Mouse (Mus musculus) mouse trophoblast stem cell (cell line): ENCODE measurements around the gene Pxt1.
"Not testable (repeated sequence)": the region's sequence is repeated elsewhere in the genome, so short reads cannot be mapped to it uniquely, and the experiment has no call there.

Source experiments
- in situ Hi-C, 2 experiments: fragments of 300-500 bp; cut with MseI, MboI; formaldehyde crosslinking; loops; 2 replicates in 1 of 2; 3 replicates in 1 of 2; pipeline ENCODE4 v1.15.1; 2025

Gene Pxt1

DNA sequence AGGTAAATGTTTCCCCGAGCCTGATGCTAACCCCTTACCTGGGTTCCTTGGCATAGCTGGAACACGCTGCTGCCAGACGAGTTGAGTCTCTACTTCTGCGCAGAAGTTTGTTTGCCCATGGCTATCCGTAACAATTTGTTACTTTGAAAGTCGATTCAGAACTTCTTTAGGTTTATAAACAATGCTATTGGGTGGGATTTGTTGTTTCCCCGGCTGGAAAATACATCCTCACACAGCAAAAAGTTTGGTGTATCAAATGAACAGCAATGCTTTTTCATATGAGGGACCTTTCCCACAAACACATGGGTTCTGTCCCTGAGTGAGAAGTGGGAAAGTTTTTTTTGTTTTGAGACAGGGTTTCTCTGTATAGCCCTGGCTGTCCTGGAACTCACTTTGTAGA, at the start of gene Pxt1:
Pxt1 (minus strand) TSS at position 101 of the 400 bp plus-strand sequence.
- in situ Hi-C loops: no loop called here

DNA sequence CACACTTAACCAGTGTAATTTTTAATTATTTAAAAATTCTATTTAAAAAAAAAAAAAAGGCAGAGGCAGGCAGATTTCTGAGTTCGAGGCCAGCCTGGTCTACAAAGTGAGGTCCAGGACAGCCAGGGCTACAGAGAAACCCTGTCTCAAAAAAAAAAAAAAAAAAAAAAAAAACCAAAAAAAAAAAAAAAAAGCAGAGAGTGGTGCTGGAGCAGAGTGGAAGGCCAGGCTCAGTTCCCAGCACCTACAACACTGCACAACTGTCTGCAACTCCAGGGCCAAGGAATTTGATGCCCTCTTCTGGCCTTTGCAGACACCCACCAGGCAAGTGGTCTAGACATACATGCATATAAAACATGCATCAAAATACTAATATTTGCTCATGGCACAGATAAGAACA, 49.4 kb upstream of the Pxt1 start:
- in situ Hi-C loops: not testable (repeated sequence)

DNA sequence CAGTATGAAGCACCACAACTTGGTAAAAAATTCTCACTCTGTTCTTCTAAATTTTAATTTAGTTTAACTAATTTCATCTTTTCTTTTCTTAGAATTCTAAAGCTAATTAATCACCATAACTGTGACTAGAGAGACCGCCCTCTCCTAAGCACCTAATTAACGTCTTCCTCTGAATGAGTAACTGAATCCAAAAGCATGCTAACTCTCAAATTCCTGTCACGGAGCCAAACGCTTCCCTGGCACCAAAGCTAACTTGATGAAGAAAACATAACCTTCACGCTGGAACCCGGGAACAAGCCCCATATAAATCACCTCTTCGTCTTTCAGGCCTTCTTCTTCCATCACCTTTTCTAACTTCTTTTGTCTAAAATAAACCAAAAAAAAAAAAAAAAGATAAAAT, 48.5 kb upstream of the Pxt1 start:
- in situ Hi-C loops: no loop called here

DNA sequence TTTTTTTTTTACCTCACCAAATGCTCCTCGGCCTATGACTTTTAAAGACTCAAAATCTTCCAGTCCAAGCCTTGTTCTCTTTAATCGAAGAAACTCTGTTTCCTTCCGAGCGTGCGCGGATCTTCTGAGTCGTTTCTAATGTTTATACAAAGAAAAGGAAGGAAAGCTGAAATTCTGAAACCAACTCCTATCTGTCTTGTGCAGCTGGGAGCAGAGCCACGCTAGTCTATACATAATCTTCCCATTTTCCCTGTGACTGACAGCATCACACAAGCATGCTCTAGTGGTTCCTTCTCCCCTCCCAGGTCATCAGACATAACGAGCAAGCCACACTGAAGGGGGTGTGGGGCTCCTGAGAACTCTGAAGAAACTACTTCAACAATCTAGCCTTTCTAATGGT, 47.6 kb upstream of the Pxt1 start:
- in situ Hi-C loops: no loop called here

DNA sequence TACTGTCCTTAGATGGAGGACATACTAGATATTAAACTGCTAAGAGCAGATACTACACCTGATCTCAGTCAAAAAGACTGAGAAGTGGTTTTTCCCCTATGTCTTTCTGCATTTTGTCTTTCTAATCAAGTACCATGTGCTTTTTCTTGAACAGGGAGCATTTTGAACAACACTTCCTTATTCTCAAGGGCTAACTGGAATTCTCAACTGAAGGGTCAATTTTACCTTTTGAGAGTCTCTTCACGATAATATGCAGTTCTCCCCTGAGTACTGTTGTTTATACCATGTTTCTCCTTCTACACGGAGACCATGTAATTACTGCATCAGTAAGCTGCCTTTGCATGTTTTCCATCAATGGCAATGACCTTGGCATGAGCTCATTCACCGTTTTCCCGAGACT, 46.4 kb upstream of the Pxt1 start:
- in situ Hi-C loops: no loop called here

DNA sequence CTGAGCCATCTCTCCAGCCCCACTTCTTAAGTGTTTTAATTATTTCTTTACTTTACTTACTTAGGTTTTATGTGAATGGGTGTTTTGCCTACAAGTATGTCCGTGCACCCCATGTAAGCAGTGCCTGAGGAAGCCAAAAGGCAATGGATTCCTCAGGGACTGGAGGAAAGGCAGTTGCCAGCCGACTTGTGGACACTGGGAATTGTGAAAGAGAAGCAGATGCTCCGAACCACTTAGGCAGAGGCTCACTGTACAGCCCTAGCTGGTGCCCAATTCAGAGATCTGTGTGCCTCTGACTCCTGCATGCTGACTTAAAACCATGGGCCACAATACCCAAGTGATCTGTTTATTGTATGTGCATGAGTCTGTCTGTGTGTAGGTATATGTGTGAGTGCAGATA, 45.4 kb upstream of the Pxt1 start:
- in situ Hi-C loops: no loop called here

DNA sequence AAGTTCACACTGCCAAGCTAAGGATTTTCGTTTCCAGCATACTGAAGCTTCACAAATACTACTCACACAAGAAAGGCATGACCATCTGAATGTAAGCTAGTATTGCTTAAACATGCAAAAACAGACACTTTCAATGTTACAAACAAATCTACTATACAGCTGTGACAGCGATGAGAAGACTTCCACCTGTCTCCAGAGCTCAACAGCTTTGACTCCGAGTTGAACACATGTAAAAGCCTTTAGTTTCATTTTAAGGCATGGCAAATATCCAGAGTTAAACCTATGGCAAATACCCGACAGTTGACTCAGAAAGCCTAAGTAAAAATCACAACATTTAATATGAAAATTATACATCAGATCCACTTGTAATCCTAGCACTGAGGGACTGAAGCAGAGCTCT, 44.7 kb upstream of the Pxt1 start:
- in situ Hi-C loops: no loop called here

DNA sequence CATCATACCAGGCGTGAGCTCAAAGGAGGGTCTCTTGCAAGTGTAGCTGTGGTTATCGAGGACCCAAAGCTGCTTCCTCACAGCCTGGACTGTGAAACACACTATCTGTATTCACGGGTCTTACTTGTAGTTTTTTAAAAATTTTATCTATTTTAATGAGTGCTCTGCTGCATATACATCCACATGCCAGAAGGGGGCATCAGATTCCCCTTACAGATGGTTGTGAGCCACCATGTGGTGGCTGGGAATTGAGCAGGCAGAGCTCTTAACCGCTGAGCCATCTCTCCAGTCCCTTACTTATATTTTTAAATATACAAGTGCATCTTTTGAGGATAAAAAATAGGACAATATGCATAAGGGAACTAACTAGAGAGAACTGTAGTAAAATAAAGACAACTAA, 44.1 kb upstream of the Pxt1 start:
- in situ Hi-C loops: no loop called here

DNA sequence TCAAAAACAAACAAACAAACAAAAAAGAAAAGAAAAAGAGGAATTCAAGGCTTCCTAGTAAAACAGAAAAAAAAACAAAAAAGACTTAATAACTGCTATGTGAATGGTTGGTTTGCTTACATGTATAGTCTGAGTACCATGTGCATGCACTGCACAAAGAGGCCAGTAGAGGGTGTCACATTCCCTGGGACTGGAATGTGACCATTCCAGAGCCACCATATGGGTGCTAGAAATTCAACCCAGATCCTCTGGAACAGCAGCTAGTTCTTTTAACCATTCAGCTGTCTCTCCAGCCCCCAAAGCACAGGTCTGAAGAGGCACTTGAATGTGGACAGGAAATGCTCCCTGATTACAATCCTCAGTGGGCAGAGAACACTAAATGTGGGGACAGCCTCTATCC, 43.2 kb upstream of the Pxt1 start:
- in situ Hi-C loops: no loop called here

DNA sequence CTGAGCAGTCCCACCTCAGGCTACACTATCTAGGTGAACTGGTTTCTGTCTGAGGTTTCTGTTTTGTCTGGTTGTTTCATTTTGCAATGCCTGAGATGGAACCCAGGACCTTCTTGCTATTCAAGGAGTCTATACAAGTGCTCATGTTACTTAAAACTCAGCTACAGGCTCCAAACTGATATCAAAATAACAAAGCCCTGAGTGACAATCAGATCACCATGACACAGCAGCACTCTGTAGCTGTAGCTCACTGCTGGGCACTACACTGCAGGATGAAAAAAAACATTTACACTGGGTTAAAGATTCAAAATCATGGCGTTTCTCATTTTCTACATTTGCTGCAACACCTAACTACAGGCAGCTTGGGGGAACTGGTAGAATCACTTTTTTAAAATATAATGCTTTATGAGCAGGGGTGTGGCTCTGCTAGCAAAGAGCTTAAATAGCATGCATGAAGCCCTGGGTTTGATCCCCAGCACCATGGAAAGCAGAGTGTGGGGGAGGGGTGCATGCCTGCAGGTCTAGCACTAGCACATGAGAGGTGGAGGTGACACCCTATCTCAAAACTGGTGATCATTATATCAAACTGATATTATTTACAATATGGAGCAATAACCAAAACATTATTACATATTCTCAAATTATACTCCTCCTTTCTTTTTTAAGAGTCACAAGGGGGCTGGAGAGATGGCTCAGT, 41.2 kb upstream of the Pxt1 start:
- in situ Hi-C loops: no loop called here

DNA sequence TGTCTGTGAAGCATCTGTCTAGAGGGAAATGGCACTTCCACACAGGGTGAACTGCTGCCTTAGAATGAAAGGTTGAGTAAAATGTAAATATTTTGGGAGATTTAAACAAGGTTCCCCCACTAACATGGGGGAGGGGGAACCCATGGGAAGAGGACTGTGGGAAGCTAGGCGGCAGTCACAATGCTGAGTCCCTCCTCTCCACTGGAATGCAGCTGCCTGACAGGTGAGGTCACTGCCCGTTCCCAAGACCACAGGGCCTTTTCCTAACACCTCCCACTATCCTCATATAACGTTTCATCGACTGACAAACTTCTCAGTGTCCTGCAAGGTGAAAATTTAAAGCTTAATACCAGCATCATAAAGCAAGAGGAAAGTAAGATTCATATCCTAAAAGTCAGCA, 39.0 kb upstream of the Pxt1 start:
- in situ Hi-C loops: no loop called here

DNA sequence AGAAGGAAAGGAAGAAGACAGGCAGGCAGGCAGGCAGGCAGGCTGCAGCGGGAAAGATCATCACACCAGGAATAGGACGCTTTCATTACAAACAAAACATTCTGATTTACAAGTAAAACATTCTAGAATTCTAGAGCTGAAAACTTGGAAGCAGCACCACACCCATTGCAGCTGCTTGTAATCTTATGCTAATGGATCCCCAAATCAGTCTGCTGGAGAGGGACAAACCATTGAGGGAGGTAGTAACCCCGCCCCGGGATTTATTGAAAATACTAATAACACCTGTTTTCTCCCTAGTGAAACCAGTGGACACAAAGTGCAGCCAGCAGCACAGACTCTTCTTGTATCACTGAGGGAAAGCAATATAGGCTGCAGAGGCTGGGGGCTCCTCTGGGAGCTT, 37.4 kb upstream of the Pxt1 start:
- in situ Hi-C loops: no loop called here

DNA sequence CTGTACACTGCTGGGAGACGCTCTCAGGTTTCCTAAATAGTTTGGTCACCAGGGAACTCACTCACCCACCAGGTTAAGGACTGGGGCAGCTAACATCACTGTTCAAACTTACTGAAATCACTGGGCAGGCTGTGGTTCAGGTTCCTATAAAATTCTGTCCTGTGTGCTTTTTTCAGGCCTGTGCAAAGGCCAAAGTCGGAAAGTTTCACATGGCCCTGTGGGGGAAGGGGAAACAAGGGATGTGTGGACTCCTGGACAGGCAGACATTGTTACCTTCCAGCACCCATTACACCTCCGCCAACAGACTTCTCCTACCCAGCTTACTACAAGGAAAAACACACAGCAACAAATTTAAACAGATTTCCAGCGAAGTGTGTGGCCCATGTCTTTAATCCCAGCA, 35.5 kb upstream of the Pxt1 start:
- in situ Hi-C loops: no loop called here

DNA sequence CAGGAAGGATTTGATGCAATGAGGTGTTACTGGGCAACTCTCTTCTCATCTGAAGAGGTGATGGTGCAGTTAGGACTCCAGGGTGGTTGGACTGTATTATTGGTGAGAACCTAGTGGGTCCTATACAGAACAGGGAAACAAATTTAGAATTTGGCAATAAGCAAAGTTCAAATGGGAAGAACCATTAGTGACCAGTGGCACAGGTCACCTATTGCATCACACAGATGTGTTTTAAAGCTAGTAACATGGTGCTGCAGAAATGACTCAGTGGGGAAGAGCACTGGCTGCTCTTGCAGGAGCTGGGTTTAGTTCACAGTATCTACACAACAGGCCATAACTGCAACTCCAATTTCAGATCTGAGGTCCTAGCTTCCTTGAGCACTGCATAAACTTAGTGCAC, 26.5 kb upstream of the Pxt1 start:
- in situ Hi-C loops: no loop called here

DNA sequence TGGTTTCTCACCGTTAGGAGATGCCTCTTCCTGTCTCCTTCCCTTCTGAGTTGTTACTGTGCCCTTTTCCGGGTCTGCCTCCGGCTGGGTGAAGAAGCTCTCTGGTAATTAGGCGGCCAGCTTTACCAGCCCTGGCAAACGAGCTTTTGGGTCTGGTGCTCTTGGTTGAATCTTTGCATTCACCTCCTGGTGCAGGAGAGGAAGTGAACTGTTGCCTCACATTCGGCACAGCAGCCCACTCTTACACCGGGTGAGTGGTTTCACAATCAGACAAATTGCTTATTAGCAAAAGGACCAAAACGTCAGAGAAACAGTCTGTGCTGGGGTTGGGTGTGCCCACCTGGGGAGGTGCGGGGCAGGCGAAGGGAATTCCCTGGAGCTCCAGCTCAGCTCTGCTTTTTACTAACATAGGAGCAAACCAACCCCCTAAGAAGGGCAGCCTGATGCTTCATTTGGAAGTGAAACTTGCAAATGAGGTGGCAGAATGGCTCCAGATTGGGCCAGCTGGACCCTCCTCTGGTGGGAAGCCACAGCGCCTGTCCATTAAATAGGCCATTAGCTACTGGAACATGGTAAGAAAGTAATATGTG, 23.5 kb upstream of the Pxt1 start:
- in situ Hi-C loops: no loop called here

DNA sequence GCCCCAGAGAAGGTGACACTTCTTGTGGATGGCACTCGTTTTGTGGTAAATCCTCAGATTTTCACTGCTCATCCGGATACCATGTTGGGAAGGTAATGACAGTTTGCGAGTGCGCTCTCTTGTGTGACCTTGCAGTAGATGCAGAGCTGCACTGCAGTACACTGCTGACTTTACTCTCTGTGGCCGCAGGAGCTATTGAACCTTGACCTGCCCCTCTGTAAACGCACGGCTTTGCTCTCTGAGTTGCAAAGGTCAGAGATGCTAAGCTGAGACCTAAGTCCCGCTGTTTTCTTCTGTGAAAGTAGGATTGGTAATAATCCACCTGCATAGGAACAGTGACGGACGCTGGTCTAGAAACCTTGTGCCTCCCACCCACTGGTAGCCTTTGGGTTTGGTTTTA, 18.0 kb upstream of the Pxt1 start:
- in situ Hi-C loops: no loop called here

DNA sequence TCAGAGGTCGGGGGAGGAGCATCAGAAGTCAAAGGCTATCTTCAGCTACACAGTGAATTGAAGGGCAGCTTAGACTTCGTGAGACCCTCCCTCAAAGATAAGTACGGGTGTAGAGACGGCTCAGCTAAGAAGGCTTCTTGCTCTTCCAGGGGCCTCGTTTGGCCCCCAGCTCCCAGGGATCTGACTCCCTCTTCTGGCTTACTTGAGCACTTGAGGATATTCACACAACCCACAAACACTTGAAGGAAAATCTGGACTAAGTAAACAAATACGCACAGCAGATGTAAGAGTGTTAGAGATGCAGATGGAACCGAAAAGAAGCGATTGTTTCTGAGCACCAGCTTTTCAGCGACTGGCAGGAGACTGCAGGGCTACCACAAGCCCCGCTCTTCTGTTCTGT, 17.0 kb upstream of the Pxt1 start:
- in situ Hi-C loops: no loop called here

DNA sequence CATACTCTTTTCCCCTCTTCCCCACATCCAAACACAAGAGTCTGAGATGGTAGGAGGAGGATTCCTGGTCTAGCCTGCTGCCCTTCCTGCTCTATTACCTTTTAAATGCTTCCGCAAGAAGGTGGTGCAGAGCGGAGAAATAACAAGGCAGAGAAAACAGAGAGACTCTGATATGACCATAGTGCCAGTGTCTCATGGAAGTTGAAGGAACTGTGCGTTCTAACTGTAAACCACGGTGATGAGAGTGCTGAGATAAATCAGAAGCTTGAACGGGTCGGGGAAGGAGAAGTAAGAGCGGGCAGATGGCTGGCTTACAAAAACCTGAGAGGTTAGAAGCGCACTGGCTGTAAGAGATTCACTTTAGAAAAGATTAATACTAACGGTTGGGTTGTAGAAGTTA, 10.8 kb upstream of the Pxt1 start:
- in situ Hi-C loops: no loop called here

DNA sequence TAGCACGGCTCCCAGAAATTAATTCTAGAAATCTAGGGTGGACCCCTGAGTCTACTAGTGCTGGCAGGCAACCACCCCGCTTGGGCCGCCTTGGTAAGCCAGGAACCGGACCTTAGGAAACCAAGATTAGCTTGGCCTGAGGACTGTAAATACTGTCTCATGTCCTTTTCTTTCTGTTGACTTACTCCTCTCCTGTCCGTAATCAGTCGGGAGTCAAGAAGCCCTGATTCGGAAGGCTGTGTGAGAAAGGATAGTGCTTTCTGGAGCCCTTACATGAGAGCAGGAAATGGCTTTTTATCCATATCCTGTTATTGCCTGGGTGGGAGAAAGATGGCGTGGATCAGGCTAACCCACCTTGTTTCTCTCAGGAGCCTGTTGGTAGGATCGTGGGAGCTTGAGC, 9.6 kb upstream of the Pxt1 start:
- in situ Hi-C loops: no loop called here

DNA sequence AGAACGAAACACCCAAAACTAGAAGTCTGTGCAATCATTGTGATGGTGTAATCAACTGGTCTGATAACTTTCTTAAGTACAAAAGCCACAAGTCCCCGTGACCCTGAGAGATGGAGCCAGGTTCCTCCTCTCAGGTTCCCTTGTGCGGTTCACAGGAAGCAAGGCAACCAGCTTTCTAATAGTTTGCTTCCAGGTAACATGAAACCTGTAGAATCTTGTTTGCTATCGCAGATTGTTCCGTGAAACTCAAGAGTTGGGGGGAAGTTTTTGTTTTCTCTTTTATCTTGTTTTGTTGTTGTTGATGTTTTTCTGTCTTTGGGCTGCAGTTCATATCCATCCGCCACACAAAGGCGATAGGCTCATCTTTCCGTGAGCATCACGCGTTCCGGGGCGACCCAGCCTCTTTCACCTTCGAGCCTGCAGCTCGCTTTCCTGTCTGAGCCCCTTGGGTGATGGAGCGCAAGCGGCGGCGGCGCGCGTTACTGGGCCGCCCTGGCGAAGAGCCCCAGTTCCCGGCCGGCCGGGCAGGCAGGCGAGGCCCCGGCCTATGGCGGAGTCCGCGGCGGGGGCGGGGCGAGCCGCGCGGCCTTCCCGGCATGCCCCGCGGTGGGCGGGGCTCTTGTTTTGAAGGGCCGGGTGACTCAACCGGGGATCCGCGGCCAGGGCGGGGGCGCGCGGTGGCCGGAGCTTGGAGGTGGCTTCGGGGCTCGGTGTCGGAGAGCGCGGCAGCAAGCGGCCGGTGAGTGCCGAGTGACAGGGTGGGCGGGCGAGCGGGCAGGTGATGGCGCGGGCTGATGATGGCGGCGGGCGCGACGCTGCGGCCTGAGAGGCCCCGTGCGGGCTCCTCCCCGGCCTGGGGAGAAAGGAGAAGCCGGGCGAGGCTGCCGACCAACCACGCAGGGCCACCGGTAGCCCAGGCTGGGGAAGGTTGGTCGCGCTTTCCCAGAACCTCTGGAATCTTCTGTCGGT, 8.5 kb upstream of the Pxt1 start, which contains the start of gene Kctd20:
Kctd20 (plus strand) TSS at position 120 of the 969 bp plus-strand sequence.
- in situ Hi-C loops: no loop called here

DNA sequence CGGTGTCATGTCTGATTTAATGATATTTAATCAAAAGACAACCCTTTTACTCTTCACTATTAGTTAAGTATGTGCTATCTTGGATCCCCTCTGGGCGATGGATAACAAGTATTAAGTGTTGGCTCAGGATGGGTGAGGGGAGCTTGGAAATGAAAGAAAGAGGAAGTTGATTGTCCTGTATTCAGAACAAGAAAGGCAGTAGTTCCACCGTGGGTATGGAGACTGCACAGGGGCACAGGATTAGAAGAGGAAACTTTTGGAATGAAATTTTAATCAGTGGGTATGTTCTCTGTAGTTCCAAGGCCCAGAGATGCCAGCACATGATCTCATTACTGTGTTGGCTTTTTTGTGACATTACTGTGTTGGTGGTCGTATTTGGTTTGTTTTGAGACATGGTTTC, 7.1 kb upstream of the Pxt1 start:
- in situ Hi-C loops: no loop called here

DNA sequence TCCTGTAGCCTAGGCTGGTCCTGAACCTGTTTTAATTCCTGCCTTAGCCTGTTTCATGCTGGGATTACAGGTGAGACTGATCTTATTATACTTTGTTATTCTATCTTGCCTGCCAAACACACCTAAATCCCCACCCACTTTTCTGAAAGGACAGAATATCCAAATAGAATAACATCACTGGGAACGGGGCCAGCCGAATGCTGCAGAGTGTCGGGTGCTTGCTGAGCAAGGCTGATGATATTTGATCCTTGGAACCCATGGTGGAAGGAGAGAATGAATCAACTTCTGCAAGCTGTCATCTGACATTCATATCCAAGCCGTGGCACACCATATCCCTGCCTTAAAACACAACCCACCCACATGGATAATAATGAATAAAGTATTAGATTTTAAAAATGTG, 5.0 kb upstream of the Pxt1 start:
- in situ Hi-C loops: no loop called here
